Mouse (Mus musculus) bone marrow, adult 2 months (tissue): ENCODE data around the gene Fam83g.

Experiments used
- CTCF ChIP-seq: fragments of 200-500 bp; IDR thresholded peaks from 2 replicates; pipeline ENCODE4 v1.5.1; 2011; ENCODE audit warnings: low read length, control low read depth; ENCODE audit not compliant: control insufficient read depth, insufficient read depth
- POLR2A ChIP-seq: fragments of 200-500 bp; IDR thresholded peaks from 2 replicates; pipeline ENCODE4 v1.6.1; 2011; ENCODE audit warnings: low read depth, mild to moderate bottlenecking, control low read depth, low read length, borderline replicate concordance; ENCODE audit not compliant: control insufficient read depth

DNA sequence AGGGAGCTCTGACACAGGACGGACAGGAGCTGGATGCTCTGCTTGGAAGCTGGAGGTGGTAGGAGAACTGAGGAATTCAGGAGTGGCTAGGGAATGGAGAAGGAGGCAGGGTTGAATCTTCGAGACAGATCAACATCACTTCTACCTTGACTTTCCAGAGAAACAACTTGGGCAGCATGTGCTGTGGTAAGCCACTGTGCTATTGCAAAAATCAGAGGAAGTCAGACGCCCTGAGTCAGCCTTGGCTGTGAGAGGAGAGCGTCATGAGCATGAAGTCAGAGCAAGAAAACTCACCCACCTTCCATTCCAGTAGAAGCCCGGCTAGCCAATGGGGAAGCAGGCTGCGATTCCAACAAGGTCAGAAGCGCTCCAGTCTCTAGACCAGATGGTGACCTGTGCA is 41.8 kb upstream of the Fam83g start:
- TF ChIP-seq POLR2A, result no peak
- no peak for TF ChIP-seq CTCF
